Mouse (Mus musculus) stomach, embryonic 16.5 days (tissue): ENCODE measurements around the gene Rbmx. TPM values are rescaled to one million over a fixed set of nuclear protein-coding genes. Genes with fewer than 3 reads are reported as not detected.

ENCODE experiments used
- ATAC-seq: fragments of 200-750 bp; cut with Nextera tagmentation; 2 replicates; pipeline ENCODE4 v1.8.0; 2017; ENCODE audit warnings: moderate number of reproducible peaks, moderate TSS enrichment; ENCODE audit not compliant: insufficient read depth, low FRiP score
- H3K27ac ChIP-seq: fragments of 300-500 bp; sonication (generic); 2 replicates; pipeline ENCODE4 v1.5.1; 2014; ENCODE audit warnings: low read length
- H3K27me3 ChIP-seq: fragments of 300-500 bp; sonication (generic); 2 replicates; pipeline ENCODE4 v1.6.1; 2014; ENCODE audit warnings: low read length, control low read depth, mixed read lengths; ENCODE audit not compliant: control insufficient read depth, insufficient read depth
- H3K36me3 ChIP-seq: fragments of 300-500 bp; sonication (generic); 2 replicates; pipeline ENCODE4 v1.6.1; 2014; ENCODE audit warnings: low read length; ENCODE audit not compliant: control insufficient read depth, insufficient read depth
- H3K4me1 ChIP-seq: fragments of 300-500 bp; sonication (generic); 2 replicates; pipeline ENCODE4 v1.6.1; 2014; ENCODE audit warnings: low read length, control low read depth, mixed read lengths; ENCODE audit not compliant: control insufficient read depth, insufficient read depth
- H3K4me2 ChIP-seq: fragments of 300-500 bp; sonication (generic); 2 replicates; pipeline ENCODE4 v1.6.1; 2014; ENCODE audit warnings: low read depth, low read length, mixed read lengths
- H3K4me3 ChIP-seq: fragments of 300-500 bp; sonication (generic); replicated peaks from 2 replicates; pipeline ENCODE4 v1.5.1; 2014; ENCODE audit warnings: mild to moderate bottlenecking, low read length
- H3K9ac ChIP-seq: fragments of 300-500 bp; sonication (generic); 2 replicates; pipeline ENCODE4 v1.6.1; 2014; ENCODE audit warnings: low read length
- H3K9me3 ChIP-seq: fragments of 300-500 bp; sonication (generic); replicated peaks from 2 replicates; pipeline ENCODE4 v1.6.1; 2016; ENCODE audit warnings: low read length, control low read depth; ENCODE audit not compliant: control insufficient read depth
- WGBS: fragments of 180-500 bp; shearing (Covaris S2); extraction: QIAGEN DNeasy Blood & Tissue Kit; methylation state at CpG from one replicate; pipeline ENCODE4 v1.1.7; 2014; 5-methylcytosine and 5-hydroxymethylcytosine counted together
- polyA plus RNA-seq: library from polyadenylated mRNA; unstranded; fragments of >200 nt; fragmentation: Nextera tagmentation; extraction: Ambion mirVana; gene quantifications from 2 replicates; pipeline ENCODE4 v1.2.1, GENCODE M21; 2015

The Rbmx gene
- polyA plus RNA-seq, 1 experiment from 2014 or later: 90.4 TPM

GRCm38 (mm10) chrX:57336958-57337357, 55.9 kb downstream of the Rbmx start:
- Histone ChIP-seq H3K27ac (no peak overlapping the region), H3K4me2 (no peak overlapping the region), H3K36me3 (no peaks in the 10 kb centered on the region), H3K27me3 (no peaks in the 10 kb centered on the region), H3K9ac (no peak overlapping the region), H3K4me3 (no peak overlapping the region), H3K4me1 (no peaks in the 10 kb centered on the region), H3K9me3 (no peaks in the 10 kb centered on the region)
- ATAC-seq: no peak
- WGBS: 82% methylated on average over 9 of the region's 9 CpGs

GRCm38 (mm10) chrX:57335313-57335712, 57.5 kb downstream of the Rbmx start:
- H3K27ac ChIP-seq: no peak overlapping the region
- no peaks in the 10 kb centered on the region for H3K36me3 ChIP-seq
- no peak overlapping the region for H3K9ac ChIP-seq
- no peak for ATAC-seq
- H3K27me3 ChIP-seq: no peaks in the 10 kb centered on the region
- WGBS: 89% methylated on average over 6 of the region's 6 CpGs
- no peaks in the 10 kb centered on the region for H3K9me3 ChIP-seq
- H3K4me1 ChIP-seq: no peaks in the 10 kb centered on the region
- H3K4me3 ChIP-seq: no peak overlapping the region
- no peak overlapping the region for H3K4me2 ChIP-seq

Other genes with a start within 250 kb of the Rbmx start
- gene Cd40lg, start 180.9 kb downstream of the Rbmx start, polyA plus RNA-seq: not detected in 2 replicates
- gene Arhgef6, start 54.3 kb downstream of the Rbmx start, polyA plus RNA-seq: 6.8 and 7.9 TPM in 2 replicates
- gene Gm364, start 16.1 kb upstream of the Rbmx start, polyA plus RNA-seq: not detected in 2 replicates
- gene Gpr101, start 110.7 kb upstream of the Rbmx start, polyA plus RNA-seq: not detected in 2 replicates